Mouse (Mus musculus) activated CD4-positive, CD25-positive, alpha-beta regulatory T cell, adult 4 months (primary cell): ENCODE results near the gene Ccr1l1. TPM values are rescaled to one million over a fixed set of nuclear protein-coding genes. Genes with fewer than 3 reads are reported as not detected.

ENCODE experiments used
- ATAC-seq: one replicate; pipeline ENCODE4 v1.8.0; 2017
- polyA plus RNA-seq, 2 experiments: library from polyadenylated mRNA; unstranded; fragments of 100-300 nt; shearing (Covaris generic); gene quantifications; one replicate each; pipeline ENCODE4 v1.2.1; 2017

Gene Ccr1l1
- polyA plus RNA-seq, 2 experiments from 2014 or later, result not detected

DNA sequence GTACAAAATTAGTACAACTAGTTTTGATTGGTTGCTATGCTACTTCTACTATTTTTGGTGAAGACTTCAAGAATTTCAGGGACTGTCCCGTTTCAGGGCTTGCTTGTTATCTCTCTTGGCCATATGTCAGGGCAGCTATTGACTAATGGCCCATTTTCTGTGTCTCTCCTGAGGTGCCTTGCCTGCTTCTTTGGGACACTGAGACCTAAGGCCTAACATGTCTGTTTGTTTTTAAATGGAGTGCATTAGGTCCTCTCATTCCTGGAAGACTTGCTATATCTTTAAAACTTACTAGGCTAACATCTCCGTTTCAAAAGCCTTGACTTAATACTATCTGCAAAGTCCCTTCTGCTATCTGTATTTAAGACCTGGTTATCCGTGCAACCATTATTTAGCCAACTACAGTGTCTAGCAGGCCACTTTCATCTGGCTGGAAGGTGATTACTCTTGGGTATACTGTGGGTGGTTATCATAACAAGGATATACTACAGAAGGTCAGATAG is 20.2 kb downstream of the Ccr1l1 start:
- ATAC-seq, result no peak

- ATAC-seq, result no peak
Observed at GRCm38 (mm10) chr9:123956892-123957291, 21.3 kb downstream of the Ccr1l1 start.

- ATAC-seq, result no peak
Observed at GRCm38 (mm10) chr9:123953551-123953950, 24.7 kb downstream of the Ccr1l1 start.

GRCm38 (mm10) chr9:123951176-123951575 is 27.0 kb downstream of the Ccr1l1 start:
- no peak for ATAC-seq

- ATAC-seq, result no peak
Observed at GRCm38 (mm10) chr9:123949432-123949831, 28.8 kb downstream of the Ccr1l1 start.

GRCm38 (mm10) chr9:123947815-123948214 is 30.4 kb downstream of the Ccr1l1 start:
- peak; percentile 28 for ATAC-seq

GRCm38 (mm10) chr9:123942025-123942424 is 36.2 kb downstream of the Ccr1l1 start:
- ATAC-seq, result no peak

GRCm38 (mm10) chr9:123941316-123941715 is 36.9 kb downstream of the Ccr1l1 start:
- ATAC-seq, result peak; percentile 41

DNA sequence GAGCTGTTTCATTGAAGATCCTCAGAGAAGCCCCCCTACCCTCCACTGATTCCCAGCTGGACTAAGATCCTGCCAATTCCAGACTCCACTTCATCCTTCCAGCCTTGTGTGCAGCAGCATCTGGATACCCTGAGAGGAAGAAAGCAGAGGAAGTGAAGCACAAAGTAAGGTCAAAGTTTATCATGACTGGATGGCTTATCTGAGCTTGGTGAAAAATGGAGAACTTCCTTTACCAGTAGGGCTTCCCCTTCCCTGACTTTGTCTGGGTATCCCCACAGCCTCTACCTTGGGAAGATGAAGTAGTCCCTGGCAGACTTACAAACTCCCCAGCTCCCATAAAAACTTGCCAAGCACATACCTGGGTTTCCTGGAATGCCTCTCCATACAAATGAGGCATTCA is 37.6 kb downstream of the Ccr1l1 start:
- ATAC-seq, result no peak

DNA sequence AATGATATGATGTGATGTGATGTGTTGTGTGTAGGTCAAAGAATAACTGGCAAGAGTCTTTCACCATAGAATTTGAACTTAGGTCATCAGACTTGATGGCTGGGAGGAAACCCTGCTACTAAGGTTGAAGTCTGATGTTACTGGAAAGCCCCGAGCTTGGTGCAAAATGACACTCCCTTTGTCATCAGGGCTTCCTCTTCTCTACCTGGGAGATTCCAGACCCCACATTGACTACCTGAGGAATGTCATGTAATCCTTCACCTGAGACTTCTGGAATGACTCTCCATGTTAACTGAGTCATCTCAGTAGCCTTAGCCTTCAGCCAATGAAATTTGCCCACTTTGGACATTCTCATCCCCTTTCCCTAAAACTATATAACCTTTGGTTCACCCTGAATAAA is 38.0 kb downstream of the Ccr1l1 start:
- peak; percentile 25 for ATAC-seq

GRCm38 (mm10) chr9:123937989-123938388 is 40.2 kb downstream of the Ccr1l1 start:
- peak; percentile 15 for ATAC-seq

DNA sequence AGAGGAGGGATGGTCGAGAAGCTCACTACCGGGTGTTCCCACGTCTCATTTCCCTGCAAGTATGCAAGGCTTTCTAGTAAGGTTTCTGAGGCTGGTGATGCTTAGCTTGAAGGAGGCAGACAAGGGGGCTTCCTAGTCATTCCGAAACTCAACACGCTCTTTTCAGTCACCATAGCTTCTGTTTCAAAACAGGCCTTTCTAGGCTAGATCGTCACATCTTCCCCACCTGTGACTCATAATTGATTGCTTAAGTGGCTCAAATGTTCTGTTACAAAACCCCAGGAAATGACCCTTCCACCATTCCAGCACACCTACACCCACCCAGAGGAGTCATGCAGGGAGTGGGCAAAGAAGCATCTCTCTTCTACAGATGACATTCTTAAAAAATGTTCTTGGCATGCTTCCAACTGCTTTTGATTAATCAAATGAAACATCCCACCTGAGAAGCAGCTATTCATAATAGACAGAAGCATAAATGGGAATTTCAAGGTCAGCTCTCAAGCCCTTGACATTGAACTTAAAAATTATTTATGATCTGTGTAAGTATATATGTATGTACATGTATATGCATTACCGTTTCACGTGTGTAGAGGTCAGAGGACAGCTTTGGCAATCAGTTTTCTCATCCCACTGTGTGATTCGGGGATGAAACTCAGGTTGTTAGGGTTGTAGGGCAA is 41.5 kb downstream of the Ccr1l1 start:
- peak; percentile 46 for ATAC-seq

DNA sequence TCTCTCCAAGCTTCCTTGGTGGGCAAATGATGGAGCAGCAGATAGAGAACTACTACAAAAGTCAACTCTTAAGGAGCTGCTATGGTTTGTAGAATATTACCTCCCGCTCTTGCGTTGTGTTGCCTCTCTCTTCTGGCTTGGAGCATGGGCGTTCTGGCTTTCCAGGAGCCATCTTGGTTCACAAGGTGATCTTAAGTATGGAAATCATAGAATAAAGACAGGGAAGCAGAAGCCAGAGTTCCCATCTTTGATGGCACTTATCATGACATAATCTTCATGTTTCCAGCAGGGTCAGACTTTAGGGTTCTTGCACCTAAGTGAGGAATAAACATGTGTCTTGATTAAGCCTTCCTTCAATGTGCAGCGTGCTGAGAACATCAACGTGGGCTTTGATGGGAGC is 42.4 kb downstream of the Ccr1l1 start:
- ATAC-seq, result no peak

DNA sequence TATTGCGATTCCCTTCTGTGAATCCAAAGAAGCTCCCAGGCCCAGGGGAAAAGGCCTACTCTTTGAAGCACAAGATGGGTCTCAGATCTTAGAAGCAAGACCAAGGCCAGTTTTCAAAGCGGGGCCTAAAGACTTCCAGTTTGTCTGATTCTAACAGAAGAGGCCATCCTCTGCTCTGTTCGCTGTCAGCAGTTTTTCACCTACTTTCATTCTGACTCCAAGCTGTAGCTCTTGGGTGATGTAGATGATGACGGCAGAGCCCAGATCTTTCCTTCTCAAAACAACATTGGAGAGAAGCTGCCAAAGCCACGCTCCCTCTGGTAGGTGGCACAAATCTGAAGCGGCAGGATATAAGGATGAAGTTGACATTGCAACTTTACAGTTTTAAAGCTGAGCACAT is 42.9 kb downstream of the Ccr1l1 start:
- peak; percentile 26 for ATAC-seq

GRCm38 (mm10) chr9:123933716-123934445 is 44.3 kb downstream of the Ccr1l1 start:
- ATAC-seq, result no peak

DNA sequence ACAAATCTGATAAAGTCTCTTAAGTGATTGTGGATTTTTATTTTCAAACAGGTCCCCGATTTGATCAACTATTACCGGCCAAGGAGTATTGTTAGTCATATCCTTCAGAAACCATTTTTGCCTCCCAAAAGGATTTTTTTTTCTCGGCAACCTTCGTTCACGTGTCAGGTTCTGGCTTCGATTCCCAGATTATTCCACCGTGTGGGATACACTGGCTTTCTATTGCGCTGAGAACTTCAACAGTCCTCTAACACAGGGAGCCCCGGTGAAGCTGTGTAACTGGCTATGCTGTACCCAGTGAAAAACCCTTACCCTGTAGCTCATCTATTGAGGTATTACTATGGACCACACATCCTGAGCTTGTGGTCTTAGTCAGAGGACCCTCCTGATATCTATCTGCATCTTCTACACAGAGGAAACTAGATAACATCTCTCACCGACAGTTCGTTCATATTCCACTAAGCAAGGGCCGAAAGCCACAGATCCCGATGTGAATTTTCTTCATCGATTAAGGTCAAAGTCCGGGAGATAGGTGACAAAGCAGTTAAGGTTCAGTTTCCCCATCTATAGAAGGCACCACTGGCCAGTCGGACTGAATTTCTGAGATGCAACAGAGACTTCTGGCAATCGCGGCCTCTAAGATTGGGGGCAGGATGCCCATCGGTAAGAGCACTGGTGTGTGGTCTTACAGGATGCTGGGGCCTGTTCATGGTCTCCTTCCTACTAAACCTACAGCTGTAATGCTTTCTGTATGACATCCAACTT is 45.1 kb downstream of the Ccr1l1 start:
- no peak for ATAC-seq

GRCm38 (mm10) chr9:123931761-123932700 is 46.2 kb downstream of the Ccr1l1 start:
- peak; percentile 12 for ATAC-seq

- no peak for ATAC-seq
Observed at GRCm38 (mm10) chr9:123930926-123931325, 47.3 kb downstream of the Ccr1l1 start.

- ATAC-seq, result no peak
Observed at GRCm38 (mm10) chr9:123930476-123930875, 47.7 kb downstream of the Ccr1l1 start.

DNA sequence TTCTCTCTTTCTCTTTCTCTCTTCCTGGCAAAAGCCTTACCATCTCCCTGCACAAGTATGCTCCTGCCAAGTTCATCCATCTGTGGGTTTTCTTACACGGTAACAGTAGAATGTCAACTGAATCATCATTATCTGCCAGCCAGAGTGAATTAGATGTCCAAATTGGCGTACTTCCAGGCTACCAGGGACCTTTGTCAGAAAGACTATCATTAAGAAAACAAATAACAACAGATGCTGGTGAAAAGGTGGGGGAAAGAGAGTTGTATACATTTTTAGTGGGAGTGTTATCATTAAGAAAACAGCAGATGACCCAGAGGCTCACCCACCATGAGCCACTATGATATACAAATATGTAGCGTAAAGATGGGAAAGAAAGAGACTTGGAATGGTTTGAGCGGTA is 48.3 kb downstream of the Ccr1l1 start:
- no peak for ATAC-seq

GRCm38 (mm10) chr9:123928759-123929246 is 49.4 kb downstream of the Ccr1l1 start:
- ATAC-seq, result peak; percentile 34
